Mouse (Mus musculus): ENCODE results near the gene Olfr1256.

Olfr1256 gene

DNA sequence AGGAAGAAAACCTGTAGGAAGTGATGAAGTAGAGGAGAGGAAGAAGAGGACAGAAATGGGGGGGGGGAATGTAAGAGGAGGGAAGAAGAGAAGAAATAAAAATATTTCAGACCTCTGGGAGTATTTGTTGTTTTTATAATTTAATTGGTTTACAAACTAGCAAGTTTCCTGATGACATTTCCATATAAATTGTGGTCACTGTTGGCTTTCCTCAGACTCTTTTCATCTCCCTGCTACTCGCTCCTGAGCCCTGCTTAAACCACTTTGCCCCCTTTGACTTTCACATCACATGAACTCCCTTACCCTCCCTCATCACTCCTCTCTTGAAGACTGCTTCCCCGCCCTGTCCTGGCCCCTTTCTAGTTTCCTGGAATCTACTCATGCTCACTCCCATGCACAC, at the start of gene Olfr1256:
Olfr1256 (minus strand) TSS at position 101 of the 400 bp plus-strand sequence.
- no peak for DNase-seq (ENCODE audit: low read depth, low spot score)

- no peak for DNase-seq (ENCODE audit: low read depth, low spot score)
These were observed 36.8 kb upstream of the Olfr1256 start, which contains the start of gene Olfr1257 for GRCm38 (mm10) chr2:89878137-89878536. TSS of gene Olfr1257 (plus strand) at chr2:89878437.

DNA sequence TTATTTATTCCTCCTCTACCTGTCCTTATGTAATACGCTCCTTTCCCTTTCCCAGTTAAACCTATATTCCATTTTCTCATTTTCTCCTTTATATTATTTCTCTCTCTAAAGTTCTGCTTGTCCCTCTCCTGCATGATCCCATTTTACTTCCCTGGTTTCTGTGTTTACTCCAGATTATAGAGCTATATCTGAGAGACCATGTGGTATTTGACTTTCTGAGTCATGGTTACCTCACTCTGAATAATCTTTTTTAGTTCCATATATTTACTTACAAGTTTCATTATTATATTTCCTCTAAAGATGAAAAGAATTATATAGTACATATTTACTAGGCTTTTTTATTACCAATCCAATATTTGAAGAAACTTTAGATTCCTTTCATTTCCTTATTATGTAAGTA, 7.9 kb upstream of the Olfr1256 start:
- DNase-seq (ENCODE audit: low read depth, low spot score) = no peak

- no peak for DNase-seq (ENCODE audit: low read depth, low spot score)
These were observed 6.8 kb upstream of the Olfr1256 start, which contains the start of gene Olfr48 for GRCm38 (mm10) chr2:89848105-89848504. TSS of gene Olfr48 (minus strand) at chr2:89848205.

GRCm38 (mm10) chr2:89820216-89820615, 21.1 kb downstream of the Olfr1256 start:
- no peak for DNase-seq (ENCODE audit: low read depth, low spot score)

GRCm38 (mm10) chr2:89811751-89812150, 29.6 kb downstream of the Olfr1256 start, which contains the start of gene Olfr1255:
TSS of gene Olfr1255 (plus strand) at chr2:89812051.
- no peak for DNase-seq (ENCODE audit: low read depth, low spot score)

DNA sequence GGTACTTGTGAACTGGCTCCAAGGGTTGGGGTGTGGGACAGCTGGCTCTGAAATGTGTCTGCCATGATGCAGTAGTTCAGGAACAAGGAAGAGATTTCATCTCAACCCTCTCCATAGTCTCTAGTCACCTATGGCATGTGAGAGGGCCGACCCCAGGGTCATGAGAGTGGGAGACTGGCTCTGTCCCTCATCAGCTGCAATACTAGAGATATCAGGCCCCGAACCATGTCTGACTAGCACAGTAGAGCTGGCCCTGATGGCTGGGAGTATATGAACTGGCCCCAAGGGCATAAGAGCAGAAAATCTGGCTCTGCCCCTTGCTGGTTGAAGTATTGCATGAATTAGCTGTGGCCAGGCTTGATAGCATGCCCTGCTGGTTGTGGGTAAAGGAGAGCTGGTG, 30.6 kb downstream of the Olfr1256 start:
- no peak for DNase-seq (ENCODE audit: low read depth, low spot score)

DNA sequence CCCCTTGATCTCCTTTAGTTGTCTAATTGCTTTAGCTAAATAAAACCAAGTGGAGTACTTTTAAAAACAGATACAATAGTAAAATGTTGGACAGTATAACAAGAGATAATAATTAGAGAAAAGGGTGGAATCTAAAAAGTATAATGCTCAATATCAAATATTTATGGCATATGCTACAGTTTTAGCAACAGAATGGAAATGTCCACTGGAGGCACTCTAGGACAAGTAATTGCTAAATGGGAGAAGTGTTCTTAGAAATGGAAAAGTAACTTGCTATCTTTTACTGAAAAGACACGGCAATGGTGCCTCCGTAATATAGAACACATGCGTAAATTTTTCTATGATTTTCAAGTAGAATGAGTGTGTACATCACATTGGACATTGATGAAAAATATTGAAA, 41.8 kb downstream of the Olfr1256 start:
- no peak for DNase-seq (ENCODE audit: low read depth, low spot score)

GRCm38 (mm10) chr2:89793519-89793918, 47.8 kb downstream of the Olfr1256 start, which contains the start of gene Olfr1254:
TSS of gene Olfr1254 (minus strand) at chr2:89793619.
- no peak for DNase-seq (ENCODE audit: low read depth, low spot score)

Data from ZHBTc4 (cell line).